Mouse (Mus musculus): Measurements from ENCODE around the gene Rint1. TPM values are rescaled to one million over a fixed set of nuclear protein-coding genes. Genes with fewer than 3 reads are reported as not detected.

Gene Rint1
- polyA plus RNA-seq (2012; rRNA removed; ENCODE audit: low replicate concordance) = 3.8 and 7.4 TPM in 2 replicates

GRCm38 (mm10) chr5:23787536-23788389 is at the start of gene Rint1:
Gene Rint1, plus strand, starts transcription at chr5:23787711.

GRCm38 (mm10) chr5:23782931-23783877 is 4.3 kb upstream of the Rint1 start, which contains the start of gene Pus7:
Gene Pus7, minus strand, starts transcription at chr5:23783711.

GRCm38 (mm10) chr5:23843674-23844530 is 56.4 kb downstream of the Rint1 start, which contains the start of gene Tomm7:
Gene Tomm7, minus strand, starts transcription at chr5:23844161.

Other genes starting within 250 kb of the Rint1 start
- 0.45 and 0.97 TPM in 2 replicates for gene Srpk2, start 103.1 kb upstream of the Rint1 start, polyA plus RNA-seq (2012; rRNA removed; ENCODE audit: low replicate concordance)
- 0.44 and 1.2 TPM in 2 replicates for gene Pus7, start 4.0 kb upstream of the Rint1 start, polyA plus RNA-seq (2012; rRNA removed; ENCODE audit: low replicate concordance)
- gene Tomm7, start 56.5 kb downstream of the Rint1 start, polyA plus RNA-seq (2012; rRNA removed; ENCODE audit: low replicate concordance) = 8.4 and 11.0 TPM in 2 replicates
- 0.75 and 1.2 TPM in 2 replicates for gene Fam126a, start 243.0 kb downstream of the Rint1 start, polyA plus RNA-seq (2012; rRNA removed; ENCODE audit: low replicate concordance)

Data from duodenum, adult 2 months (tissue).